Mouse (Mus musculus) brain, adult 2 months (tissue): ENCODE results near the gene Enox1.
"Not testable (repeated sequence)": the region's sequence is repeated elsewhere in the genome, so short reads cannot be mapped to it uniquely, and the experiment has no call there.

Experiments used
- DNase-seq: peaks from one replicate; pipeline ENCODE4 v3.0.0; 2011; ENCODE audit warnings: low read depth, low spot score

The Enox1 gene

DNA sequence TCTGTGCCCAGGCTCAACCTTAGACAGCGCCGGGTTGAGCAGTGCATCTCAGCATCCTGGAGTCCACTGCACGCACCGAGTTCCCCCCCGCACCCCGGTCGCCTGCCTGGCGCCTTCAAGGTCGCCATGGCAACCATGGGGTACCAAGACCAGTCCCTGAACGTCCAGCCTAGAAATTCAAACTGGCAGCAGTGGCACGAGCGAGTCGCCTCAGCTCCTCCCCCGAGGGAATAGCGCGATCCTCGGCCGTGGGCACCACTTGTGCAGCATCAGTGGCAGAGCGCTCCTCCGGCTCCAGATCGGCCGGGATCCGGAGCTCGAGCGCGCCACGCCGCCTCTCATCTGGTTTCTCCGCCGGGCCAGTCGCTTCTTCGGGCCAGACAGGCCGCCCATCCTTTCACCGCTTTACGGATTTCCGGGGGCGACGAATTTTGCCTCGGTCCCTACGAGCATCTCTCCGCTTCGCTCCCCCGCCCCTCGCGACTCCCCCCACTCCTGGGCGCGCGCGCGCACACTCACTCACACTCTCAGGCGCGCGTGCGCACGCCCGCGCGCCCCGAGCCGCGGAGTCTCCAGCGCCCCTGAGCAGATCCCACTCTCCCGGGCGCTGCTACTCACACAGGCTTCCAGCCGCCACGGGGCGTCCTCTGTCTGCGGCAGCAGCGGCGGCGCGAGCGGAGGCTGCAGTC lies at the start of gene Enox1:
Gene Enox1 (plus strand): TSS at position 542 of the 689 bp plus-strand sequence.
- DNase-seq = peak; percentile 96

GRCm38 (mm10) chr14:77110622-77111021 lies 45.9 kb upstream of the Enox1 start:
- DNase-seq = not testable (repeated sequence)

GRCm38 (mm10) chr14:77130612-77131011 lies 26.0 kb upstream of the Enox1 start:
- DNase-seq = no peak

DNA sequence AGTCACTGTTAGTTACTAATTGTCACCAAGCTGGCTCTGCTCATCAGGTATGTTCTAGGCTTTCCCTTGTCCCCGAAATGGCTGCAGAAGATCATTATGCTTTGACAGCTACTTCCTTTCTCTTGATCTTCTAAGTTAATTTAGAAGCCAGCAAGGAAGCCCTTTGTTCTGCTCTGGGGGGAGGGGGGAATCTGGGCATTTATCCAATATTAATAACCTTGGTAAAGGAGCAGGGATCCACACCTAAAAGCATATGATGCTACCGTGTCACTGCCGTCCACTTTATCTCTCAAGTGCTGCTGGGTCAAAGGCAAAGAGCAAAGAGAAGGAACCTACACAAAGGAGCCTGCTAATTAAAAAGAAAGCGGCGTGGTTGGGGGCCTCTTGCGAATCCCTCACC lies 19.6 kb upstream of the Enox1 start:
- no peak for DNase-seq

DNA sequence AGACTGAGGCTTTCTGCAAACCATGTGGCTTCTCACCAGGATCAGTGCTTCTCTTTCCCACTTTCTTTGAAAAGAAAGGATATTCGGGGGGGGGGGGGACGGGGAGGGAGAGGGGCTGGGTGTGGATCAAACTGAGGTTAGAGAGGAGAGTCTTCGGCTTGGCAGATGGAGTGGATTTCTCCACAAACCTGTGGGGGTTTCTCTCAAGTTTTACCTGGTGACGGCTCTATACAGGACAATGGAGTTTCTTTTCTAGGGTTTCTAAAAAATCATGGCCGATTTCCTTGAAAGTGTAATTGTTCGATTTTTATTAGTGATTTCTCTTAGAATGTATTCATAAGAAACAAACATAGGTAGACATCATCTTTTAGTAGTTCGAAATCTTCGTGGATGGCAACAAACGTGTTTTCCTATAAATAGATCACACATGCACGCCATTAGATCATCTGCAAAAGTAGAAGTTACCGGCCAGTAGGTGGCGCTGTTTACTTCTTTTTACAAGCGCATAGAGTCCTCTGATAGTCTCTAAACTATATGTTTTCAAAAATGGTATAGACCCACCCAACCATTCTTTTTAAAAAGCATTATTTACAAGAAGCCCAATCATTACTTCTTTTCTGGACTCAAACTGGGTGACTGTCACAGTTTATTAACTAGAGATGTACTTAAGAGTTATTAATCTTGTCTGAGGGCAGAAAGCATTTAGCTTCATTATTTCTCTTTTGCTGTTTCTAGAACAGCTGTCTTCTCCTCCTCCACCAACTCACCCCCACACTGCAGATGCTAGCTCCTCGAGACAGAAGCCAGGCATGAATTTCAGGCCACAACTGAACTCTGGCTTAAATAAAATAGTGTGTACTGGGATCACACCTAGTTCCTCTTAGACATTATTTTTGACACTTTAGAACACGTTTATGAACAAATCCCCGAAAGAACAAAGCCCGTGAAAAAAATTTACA lies 15.0 kb upstream of the Enox1 start:
- peak; percentile 95 for DNase-seq

DNA sequence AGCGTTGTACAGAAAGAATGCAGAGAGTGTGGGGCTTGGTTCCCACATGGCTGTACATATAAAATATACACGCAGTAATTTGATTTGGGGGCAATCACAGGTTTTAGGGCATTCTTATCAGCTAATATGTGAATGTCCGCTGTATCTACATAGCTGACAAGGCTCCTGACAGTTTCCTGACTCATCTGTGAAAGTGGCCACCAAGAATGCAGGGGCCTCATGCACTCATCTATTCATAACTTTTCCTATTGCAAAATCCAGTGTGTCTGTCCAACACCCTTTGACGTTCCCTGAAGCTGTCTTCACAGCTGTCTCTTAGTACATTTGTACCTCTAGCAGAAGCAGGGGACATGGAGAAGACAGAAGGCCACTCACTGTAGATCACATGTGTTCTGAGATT lies 11.5 kb upstream of the Enox1 start:
- no peak for DNase-seq

GRCm38 (mm10) chr14:77147635-77148034 lies 8.9 kb upstream of the Enox1 start:
- peak; percentile 50 for DNase-seq

DNA sequence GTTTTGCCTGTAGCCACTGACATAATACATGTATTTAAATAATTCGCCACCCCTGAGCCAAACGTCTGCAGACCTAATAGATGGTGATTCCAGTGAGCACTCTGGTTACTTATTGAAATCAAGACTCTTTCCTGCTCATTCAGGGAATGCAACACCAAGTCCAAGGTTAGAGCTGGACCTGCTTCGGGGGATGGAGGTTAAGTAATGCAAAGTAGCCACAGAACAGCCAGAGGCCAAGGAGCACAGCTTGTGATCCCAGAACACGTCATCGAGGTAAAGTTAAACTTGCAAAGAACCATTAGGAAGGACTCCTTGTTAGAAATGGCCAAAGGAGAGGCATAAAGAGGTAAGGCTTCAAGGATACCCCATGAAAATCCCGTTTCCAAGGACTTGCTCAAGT lies 6.0 kb upstream of the Enox1 start:
- DNase-seq = no peak

- DNase-seq = peak; percentile 35
Observed at GRCm38 (mm10) chr14:77151431-77151830, 5.1 kb upstream of the Enox1 start.

GRCm38 (mm10) chr14:77156911-77157504 lies 445 bp downstream of the Enox1 start:
- no peak for DNase-seq

DNA sequence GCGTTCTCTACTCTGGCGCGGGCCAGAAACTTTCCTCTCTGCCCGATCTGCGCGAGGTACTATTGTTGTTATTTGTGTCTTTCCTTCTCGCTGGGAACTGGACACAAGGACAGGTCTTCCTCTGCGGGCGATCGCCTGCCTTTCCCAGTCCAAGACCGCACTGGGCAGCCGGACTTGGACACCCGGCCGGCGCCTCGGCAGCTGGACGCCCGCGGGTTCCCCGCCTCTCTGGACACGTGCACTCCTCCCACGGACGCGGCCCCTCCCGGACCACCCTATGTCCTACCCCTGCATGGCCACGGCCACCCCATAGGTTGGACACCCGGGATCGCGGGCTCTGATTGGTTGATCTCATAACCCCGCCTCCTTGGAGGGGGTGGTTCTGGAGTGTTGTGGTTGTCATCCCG lies 945 bp downstream of the Enox1 start:
- peak; percentile 96 for DNase-seq

DNA sequence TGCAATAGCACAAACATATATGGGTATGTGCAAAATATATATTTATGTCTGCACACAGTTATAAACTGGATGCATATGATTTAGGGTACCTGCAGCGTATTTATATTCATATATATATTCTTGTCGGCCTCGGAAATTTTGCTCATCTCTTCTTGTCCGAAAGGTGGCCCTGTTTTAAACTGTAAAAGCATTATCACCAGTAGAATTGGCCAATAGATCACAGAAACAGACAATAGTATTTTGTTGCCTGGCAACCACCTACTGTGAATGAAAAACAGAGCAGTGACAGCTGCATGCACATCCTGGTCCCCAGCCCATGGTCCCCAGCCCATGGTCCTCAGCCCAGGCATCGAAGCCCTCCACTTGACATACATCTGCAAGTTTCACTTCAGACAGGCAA lies 2.8 kb downstream of the Enox1 start:
- DNase-seq = peak; percentile 49

DNA sequence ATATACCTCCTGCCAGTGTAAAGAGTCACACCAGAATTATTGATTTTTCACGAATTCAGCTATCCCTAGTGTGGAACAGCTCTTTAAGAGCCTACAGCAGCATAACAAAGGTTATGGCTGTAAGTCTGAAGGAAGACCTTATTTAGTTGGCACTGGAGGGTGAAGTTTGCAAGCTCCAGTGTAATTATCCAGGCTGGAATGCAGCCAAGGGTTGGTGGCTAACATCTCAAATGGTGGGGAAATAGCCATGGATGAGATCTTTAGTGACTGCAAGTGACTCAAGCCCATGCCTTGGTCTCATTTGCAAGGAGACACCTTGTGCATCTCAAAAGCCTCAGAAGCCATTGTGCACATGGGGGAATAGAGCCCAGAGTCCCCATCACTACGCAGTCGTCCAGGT lies 5.9 kb downstream of the Enox1 start:
- peak; percentile 53 for DNase-seq

- no peak for DNase-seq
Observed at GRCm38 (mm10) chr14:77164396-77164795, 7.8 kb downstream of the Enox1 start.

- no peak for DNase-seq
Observed at GRCm38 (mm10) chr14:77168161-77168560, 11.6 kb downstream of the Enox1 start.

- peak; percentile 84 for DNase-seq
Observed at GRCm38 (mm10) chr14:77174491-77174890, 17.9 kb downstream of the Enox1 start.

DNA sequence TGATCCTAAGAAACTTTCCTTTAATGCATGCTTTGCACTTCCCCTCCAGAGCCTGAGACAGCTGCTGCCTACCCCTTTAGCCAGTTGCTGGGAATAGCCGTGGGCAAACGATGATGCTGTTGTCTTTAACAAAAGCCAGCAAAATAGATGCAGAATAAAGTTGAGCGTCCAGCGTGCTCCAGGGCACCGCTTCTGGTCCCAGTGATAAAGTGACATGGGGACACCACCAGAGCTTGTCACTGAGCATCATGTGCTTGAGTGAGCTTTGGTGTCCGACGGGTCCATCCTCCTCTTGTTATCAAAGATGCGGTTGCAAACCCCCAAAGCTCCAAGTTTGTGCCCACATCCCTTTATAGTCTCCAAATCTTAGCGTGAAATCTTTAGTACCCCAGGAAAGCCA lies 18.4 kb downstream of the Enox1 start:
- DNase-seq = no peak

- DNase-seq = peak; percentile 79
Observed at GRCm38 (mm10) chr14:77180241-77180640, 23.7 kb downstream of the Enox1 start.

- peak; percentile 35 for DNase-seq
Observed at GRCm38 (mm10) chr14:77180753-77181374, 24.3 kb downstream of the Enox1 start.

DNA sequence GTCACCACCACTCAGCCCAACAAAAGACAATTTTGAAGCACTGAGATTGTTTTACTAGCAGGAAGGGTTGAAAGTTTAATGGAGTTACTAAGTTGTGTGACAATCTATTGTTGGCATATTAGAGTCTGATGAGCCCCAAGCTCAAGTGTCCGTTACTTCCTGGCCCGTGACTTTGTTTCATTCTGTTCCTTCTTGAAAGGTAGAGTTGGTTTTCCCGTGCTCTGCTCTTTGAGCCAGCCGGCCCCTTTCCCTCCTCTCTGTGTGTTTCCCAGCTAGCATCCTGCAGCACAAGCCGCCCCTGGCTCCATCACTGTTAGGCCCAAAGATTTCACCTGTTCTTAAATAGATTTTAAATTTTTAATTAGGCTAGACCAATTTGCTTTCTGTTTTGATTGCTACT lies 26.9 kb downstream of the Enox1 start:
- DNase-seq = no peak

- DNase-seq = no peak
Observed at GRCm38 (mm10) chr14:77190158-77190557, 33.6 kb downstream of the Enox1 start.
